Mouse (Mus musculus): ENCODE measurements at regions not wholly inside any gene's neighbourhood (a gene's known extent, or its start where the extent isn't known, plus 50 kb on each side); places are given as distances from the start of the nearest gene placed in this dataset.
"Not testable (repeated sequence)": the region's sequence is repeated elsewhere in the genome, so short reads cannot be mapped to it uniquely, and the experiment has no call there.

GRCm38 (mm10) chr13:99737271-99737670 is 163.6 kb downstream of the Cartpt start:
- DNase-seq (ENCODE audit: low spot score): no peak

GRCm38 (mm10) chr13:99729145-99729544 is 171.7 kb downstream of the Cartpt start:
- DNase-seq (ENCODE audit: low spot score): no peak

GRCm38 (mm10) chr13:99724245-99724644 is 176.6 kb downstream of the Cartpt start:
- DNase-seq (ENCODE audit: low spot score): no peak

- DNase-seq (ENCODE audit: low spot score): no peak
Measured at GRCm38 (mm10) chr13:99723237-99723981, 177.5 kb downstream of the Cartpt start.

GRCm38 (mm10) chr13:99720566-99720965 is 180.3 kb downstream of the Cartpt start:
- no peak for DNase-seq (ENCODE audit: low spot score)

GRCm38 (mm10) chr13:99696559-99696890 is 180.2 kb upstream of the Map1b start:
- DNase-seq (ENCODE audit: low spot score): no peak

- no peak for DNase-seq (ENCODE audit: low spot score)
Measured at GRCm38 (mm10) chr13:99695874-99696558, 179.7 kb upstream of the Map1b start.

- DNase-seq (ENCODE audit: low spot score): no peak
Measured at GRCm38 (mm10) chr13:99679934-99680333, 163.6 kb upstream of the Map1b start.

GRCm38 (mm10) chr13:99679430-99679829 is 163.1 kb upstream of the Map1b start:
- DNase-seq (ENCODE audit: low spot score): no peak

- no peak for DNase-seq (ENCODE audit: low spot score)
Measured at GRCm38 (mm10) chr13:99676393-99676792, 160.1 kb upstream of the Map1b start.

GRCm38 (mm10) chr13:99675951-99676350 is 159.6 kb upstream of the Map1b start:
- DNase-seq (ENCODE audit: low spot score): no peak

GRCm38 (mm10) chr13:99672714-99673113 is 156.4 kb upstream of the Map1b start:
- DNase-seq (ENCODE audit: low spot score): no peak

- no peak for DNase-seq (ENCODE audit: low spot score)
Measured at GRCm38 (mm10) chr13:99671747-99672146, 155.4 kb upstream of the Map1b start.

GRCm38 (mm10) chr13:99669987-99670534 is 153.7 kb upstream of the Map1b start:
- no peak for DNase-seq (ENCODE audit: low spot score)

GRCm38 (mm10) chr13:99668613-99669012 is 152.3 kb upstream of the Map1b start:
- DNase-seq (ENCODE audit: low spot score): no peak

- DNase-seq (ENCODE audit: low spot score): no peak
Measured at GRCm38 (mm10) chr13:99666086-99666485, 149.7 kb upstream of the Map1b start.

- DNase-seq (ENCODE audit: low spot score): not testable (repeated sequence)
Measured at GRCm38 (mm10) chr13:99663422-99663821, 147.1 kb upstream of the Map1b start.

- no peak for DNase-seq (ENCODE audit: low spot score)
Measured at GRCm38 (mm10) chr13:99647661-99648204, 131.4 kb upstream of the Map1b start.

- DNase-seq (ENCODE audit: low spot score): no peak
Measured at GRCm38 (mm10) chr13:99644771-99645170, 128.4 kb upstream of the Map1b start.

GRCm38 (mm10) chr13:99642811-99643210 is 126.5 kb upstream of the Map1b start:
- DNase-seq (ENCODE audit: low spot score): no peak

GRCm38 (mm10) chr13:99642301-99642700 is 126.0 kb upstream of the Map1b start:
- no peak for DNase-seq (ENCODE audit: low spot score)

- no peak for DNase-seq (ENCODE audit: low spot score)
Measured at GRCm38 (mm10) chr13:99641386-99642165, 125.2 kb upstream of the Map1b start.
